Mouse (Mus musculus): ENCODE results near the gene Olfr771.
"Not testable (repeated sequence)": the region's sequence is repeated elsewhere in the genome, so short reads cannot be mapped to it uniquely, and the experiment has no call there.

The Olfr771 gene

DNA sequence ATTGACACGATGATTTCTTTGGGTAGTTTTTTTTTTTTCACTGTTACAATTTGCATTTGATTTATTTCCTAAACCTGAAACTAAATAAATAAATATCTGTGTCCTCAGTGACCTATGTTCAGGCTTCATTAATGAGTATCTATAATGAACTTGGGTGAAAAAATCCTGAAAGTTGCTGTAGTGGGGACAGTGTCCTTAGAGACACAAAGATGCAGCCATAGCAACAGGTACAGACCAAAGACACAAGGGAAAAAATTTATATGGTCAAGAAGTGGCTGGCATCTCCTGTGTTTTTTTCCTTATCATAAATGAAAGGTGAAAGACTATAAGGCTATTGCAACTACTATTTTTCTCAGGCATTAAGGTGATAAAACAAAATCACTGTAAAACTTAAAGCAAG lies at the start of gene Olfr771:
Gene Olfr771 (minus strand): TSS at position 101 of the 400 bp plus-strand sequence.
- DNase-seq (ENCODE audit: low read depth, low spot score): no peak

DNA sequence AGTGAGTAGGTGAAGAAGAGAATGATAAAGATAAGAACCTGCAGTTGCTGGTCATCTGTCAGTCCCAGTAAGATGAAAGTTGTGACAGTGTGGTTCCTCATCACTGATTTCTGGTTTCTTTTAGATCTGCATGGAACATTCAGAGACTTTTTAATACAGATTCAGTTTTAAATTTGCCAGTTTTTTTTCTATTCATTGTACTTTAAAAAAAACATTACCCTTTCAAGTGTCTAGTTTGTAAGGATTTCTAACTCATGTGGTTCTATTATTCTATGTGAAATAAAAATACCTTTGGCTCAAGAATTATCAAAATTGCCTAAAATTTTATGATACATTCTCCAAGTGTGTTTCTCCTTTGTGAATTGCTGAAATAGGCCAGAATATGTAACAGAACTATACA lies 22.8 kb upstream of the Olfr771 start, which contains the start of gene Olfr773:
Gene Olfr773 (minus strand): TSS at position 101 of the 400 bp plus-strand sequence.
- not testable (repeated sequence) for DNase-seq (ENCODE audit: low read depth, low spot score)

GRCm38 (mm10) chr10:129177821-129178220 lies 13.3 kb upstream of the Olfr771 start, which contains the start of gene Olfr772:
Gene Olfr772 (minus strand): TSS chr10:129177921.
- not testable (repeated sequence) for DNase-seq (ENCODE audit: low read depth, low spot score)

DNA sequence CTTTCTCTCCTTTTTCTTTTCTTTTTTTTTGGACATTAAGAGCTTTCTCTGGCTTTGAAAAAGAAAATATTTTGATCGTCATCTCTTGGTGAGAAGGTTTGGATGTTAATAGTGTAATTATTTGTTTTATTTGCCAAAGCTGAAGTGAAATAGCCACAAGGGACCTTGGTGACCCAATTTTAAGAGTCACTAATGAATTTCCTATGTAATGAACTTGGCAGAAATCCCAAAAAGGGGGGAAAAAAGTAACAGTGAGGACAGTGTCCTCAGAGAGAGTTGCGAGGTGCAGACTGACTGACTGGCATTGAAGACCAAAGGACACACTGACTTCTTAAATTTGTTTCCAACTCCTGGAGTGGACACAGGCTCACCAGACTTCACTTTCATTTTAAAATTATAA lies 25.7 kb downstream of the Olfr771 start, which contains the start of gene Olfr770:
Gene Olfr770 (minus strand): TSS at position 101 of the 400 bp plus-strand sequence.
- DNase-seq (ENCODE audit: low read depth, low spot score): no peak

DNA sequence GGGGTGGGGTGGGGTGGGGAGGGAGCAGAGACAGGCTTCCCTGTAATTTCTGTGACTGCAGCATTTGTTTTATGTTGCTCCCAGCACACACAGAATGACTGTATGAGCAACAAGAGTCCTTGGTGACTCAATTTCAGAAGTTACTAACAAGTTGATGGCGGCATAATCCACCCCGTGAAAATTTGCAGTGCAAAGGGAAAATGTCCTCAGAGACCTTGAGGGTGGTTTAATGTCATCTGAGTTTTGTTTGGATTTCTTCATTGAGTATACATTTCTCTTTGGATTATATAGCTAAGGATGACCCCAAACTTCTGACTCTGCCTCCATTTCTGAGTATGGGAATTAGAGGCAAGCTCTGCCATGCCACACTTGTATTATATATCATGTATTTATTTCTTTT lies 46.8 kb downstream of the Olfr771 start, which contains the start of gene Olfr769:
Gene Olfr769 (minus strand): TSS at position 101 of the 400 bp plus-strand sequence.
- no peak for DNase-seq (ENCODE audit: low read depth, low spot score)

- no peak for DNase-seq (ENCODE audit: low read depth, low spot score)
Observed at GRCm38 (mm10) chr10:129115146-129115545, 49.4 kb downstream of the Olfr771 start.
